Mouse (Mus musculus): ENCODE data around the gene Asb13. TPM values are rescaled to one million over a fixed set of nuclear protein-coding genes. Genes with fewer than 3 reads are reported as not detected.

Asb13 gene
- 11.3 to 47.5 TPM (median 22.3 TPM) in 3 replicates for total RNA-seq (2017)

DNA sequence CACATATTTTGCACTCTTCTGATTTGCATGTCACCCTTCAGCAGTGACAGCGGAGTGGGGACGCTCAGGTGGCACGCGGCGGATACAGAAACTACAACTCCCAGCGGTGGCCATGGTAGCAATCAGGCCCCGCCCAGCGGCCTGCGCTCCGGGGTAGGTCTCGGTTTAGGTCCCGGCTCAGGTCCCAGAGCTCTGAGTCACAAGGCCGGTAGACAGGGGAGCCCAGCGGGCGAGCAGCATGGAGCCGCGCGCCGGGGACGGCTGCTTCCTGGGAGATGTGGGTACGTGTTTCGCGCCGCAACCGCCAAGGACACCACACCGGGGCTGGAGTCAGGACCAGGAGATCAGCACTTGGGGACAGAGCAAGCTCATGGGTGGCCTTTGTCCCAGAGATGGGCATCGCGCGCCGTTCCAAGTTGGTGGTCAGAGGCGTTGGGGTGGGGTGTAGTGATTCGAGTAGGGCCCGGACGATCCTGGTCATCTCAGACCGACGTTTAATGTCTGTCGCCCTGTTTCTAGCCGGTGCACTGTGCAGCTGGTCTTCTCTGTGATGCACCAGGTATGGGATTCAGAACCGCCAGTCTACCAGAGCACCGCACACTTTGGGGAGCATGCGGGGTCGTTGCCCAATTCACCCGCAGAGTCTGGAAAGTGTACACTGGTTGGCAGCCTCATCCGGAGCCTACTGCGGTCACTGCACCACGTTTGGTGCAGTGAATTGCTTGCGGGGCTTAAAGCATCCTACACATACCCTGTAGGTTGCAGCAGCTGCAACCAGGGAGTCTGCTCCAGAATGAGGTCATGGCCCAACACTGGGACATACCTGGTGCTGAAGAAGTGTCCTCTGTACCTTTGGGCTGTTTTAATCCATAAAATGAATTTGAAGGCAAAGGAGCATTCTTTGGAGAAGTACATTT lies at the start of gene Asb13:
Asb13 (plus strand) TSS at position 138 of the 917 bp plus-strand sequence.
- ATAC-seq (replicated peaks; ENCODE audit: insufficient number of reproducible peaks, low FRiP score, low TSS enrichment, poor library complexity, severe bottlenecking), result peak; percentile 94

DNA sequence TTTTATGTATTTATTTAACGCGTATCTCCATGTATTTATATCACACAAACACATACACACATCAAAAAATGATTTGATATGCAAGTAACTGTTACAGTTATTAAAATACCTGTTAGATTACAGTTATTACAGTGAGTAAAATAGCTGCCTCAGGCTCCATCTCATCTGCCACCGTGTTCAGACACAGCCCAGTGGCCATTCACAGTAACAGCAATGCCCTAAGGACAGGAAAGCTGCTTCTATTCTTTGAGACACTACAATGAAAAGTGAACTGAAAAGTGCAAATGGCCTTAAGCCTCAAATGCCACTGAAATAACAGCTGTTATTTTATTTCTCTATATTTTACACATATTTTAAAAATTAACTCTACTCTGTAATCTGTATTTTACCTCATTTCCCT lies 43.0 kb upstream of the Asb13 start:
- ATAC-seq (replicated peaks; ENCODE audit: insufficient number of reproducible peaks, low FRiP score, low TSS enrichment, poor library complexity, severe bottlenecking), result no peak

DNA sequence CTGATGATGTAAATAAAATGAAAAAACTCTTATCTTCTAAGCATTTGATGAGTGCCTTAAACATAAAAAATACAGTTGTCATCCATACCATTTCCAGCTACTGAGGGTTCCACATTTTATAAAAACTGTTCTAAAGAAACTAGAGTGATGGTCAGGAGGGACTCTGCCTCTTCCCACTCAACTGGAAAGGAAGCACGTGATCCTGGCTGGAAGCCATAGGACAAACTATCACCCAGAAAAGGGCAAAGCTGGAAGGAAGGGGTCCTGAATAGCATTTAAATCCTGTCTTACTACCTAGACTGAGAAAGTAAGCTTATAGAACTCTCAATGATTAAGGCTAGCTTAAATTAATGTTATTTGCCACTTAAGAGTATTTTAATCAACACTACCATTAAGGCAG lies 39.5 kb upstream of the Asb13 start:
- ATAC-seq (replicated peaks; ENCODE audit: insufficient number of reproducible peaks, low FRiP score, low TSS enrichment, poor library complexity, severe bottlenecking), result no peak

DNA sequence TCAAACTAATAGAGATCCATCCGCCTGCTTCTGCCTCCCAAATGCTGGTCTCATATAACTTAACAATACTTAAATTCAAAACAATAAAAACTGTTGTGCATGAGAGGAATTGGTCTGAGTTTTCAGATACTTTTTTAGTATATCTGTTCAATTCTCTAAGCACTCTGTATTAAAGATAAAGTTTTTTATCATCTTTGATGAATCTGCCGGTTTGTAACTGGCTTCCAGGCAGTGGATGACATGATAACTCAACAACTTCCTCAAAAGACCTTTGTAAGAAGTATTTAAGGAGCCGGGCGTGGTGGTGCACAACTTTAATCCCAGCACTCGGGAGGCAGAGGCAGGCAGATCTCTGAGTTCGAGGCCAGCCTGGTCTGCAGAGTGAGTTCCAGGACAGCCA lies 37.6 kb upstream of the Asb13 start:
- no peak for ATAC-seq (replicated peaks; ENCODE audit: insufficient number of reproducible peaks, low FRiP score, low TSS enrichment, poor library complexity, severe bottlenecking)

DNA sequence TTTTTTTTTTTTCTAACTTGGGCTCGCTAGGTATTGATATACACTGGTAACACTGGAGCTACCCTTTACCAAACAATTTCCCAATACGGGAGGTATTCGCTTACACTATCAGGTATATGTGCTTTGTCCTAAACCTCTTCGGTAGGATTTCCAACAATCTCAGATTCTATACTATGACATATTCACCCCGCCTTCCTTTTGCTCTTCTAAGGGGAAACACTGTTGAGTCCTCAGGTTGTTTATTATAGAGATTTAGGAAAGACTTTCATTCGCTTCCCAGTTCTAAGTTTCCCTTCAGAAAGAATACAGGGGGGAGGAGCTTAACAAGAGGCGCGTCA lies 24.1 kb upstream of the Asb13 start:
- ATAC-seq (replicated peaks; ENCODE audit: insufficient number of reproducible peaks, low FRiP score, low TSS enrichment, poor library complexity, severe bottlenecking), result no peak

DNA sequence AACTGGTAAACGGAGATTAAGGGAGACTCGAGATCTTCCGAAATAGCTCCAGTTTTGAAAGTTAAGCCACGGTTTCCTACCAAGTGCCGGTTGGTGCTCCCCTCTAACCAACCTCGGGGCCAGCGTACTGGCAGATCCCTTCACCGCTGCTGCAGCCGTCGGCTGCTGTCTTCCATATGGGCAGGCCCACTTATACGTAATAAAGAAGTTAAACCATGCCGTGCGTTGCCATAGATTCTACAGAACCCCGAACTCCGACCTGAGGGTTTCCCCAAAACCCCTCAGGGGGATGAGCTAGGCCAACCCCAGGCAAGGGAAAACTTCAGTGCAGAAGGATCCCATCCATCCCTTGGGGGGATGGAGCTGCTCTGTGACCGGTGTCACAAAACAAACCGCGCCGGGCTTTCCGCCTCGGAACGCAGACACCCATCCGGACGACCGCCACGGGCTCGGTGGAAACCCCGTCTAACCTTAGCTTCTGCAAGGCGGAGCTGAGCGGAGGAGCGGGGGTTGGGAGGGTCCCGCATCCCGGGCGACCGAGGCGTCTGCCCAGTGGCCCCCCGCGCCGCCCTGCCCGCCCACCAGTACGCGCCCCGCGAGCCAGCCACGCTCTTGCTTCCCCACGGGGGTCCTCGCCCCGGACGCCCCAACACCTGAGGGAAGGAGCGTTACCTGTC lies 23.6 kb upstream of the Asb13 start:
- ATAC-seq (replicated peaks; ENCODE audit: insufficient number of reproducible peaks, low FRiP score, low TSS enrichment, poor library complexity, severe bottlenecking), result peak; percentile 14; the same call in 1 of the 2 replicates

DNA sequence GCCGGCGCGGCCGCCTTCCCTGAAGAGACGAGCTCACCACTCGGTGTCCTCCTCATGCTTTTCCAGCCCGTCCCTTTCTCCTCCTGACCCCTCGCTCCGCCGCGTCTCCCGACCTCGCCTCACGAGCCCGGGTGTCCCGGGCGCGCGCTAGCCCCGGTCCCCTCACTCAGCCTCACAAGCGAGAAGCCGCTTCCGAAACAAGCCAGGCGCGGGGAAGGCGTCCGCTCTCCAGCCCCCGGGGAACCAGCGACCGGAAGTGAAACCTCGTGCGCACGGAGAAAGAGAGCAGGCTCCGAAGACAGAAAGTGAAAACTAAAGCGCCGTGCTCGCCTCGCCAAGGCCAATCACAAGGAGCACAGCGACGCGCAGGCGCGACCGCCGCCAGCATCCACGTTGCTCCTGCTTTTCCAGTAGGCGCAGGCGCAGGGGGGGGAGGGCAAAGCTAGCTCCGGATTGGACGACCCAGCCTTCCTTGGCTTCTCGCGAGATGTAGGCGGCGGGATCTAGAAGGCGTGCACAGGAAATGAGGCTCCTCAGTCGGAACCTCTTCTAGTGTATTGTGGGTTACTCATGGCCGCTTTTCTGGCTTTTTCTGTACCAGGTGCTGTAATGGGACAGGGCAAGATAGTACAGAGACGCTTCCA lies 22.9 kb upstream of the Asb13 start, which contains the start of gene Fam208b:
Fam208b (minus strand) TSS at position 314 of the 644 bp plus-strand sequence.
- peak; percentile 99 for ATAC-seq (replicated peaks; ENCODE audit: insufficient number of reproducible peaks, low FRiP score, low TSS enrichment, poor library complexity, severe bottlenecking)

DNA sequence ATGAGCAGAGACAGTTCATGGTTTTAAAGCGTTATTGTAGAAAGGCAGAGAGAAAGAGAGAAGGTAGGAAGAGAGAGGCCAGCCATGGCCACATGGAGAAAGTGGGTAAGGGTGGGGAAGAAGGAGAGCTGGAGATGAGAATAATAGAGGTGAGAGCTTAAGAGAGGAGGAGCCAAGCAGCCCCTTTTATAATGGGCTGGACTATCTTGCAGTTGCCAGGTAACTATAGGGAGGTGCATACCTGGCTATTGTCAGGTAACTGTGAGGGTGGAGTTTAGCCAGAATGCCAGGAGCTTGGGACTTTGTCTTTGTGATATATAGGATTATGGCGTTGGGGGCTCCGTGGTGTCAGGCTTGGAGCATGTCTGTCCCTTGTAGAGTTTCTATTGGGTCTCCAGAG lies 6.7 kb upstream of the Asb13 start:
- ATAC-seq (replicated peaks; ENCODE audit: insufficient number of reproducible peaks, low FRiP score, low TSS enrichment, poor library complexity, severe bottlenecking), result no peak

DNA sequence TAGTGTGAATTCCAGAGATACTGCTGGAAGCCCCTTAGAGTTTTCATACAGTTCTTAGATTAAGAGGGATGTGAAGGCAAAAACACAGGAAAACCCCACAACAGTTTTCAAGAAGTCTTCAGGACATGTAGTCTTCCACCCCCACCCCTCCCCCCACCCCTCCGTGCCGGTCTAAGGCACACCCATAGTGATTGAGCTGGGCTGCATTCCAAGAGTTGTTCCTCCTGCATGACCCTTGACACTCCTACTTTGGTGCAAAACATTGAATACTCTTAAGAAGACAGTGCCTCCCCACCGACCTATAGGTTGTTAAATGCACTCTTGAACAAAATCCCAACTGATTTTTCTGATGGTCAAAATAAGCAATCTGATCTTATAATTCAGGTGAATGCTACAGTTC lies 5.7 kb upstream of the Asb13 start:
- ATAC-seq (replicated peaks; ENCODE audit: insufficient number of reproducible peaks, low FRiP score, low TSS enrichment, poor library complexity, severe bottlenecking), result no peak

DNA sequence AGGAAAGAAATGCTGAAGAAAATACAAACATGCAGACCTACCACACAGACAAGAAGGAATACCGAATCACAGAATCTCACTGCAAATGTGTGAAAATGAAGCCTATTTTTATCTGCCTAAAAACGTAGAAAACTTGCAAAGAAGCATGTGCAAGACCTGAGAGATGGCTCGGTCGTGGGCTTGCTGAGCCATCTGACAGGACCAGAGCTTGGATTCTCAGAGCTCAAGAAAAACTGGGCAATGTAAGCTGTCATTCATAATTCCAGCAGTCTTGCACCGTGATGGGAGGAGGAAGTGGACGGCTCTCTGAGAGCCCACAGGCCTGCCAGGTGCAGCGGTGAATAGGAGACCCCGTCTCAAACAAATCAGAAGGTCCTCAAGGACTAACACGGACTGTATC lies 1.3 kb upstream of the Asb13 start:
- no peak for ATAC-seq (replicated peaks; ENCODE audit: insufficient number of reproducible peaks, low FRiP score, low TSS enrichment, poor library complexity, severe bottlenecking)

DNA sequence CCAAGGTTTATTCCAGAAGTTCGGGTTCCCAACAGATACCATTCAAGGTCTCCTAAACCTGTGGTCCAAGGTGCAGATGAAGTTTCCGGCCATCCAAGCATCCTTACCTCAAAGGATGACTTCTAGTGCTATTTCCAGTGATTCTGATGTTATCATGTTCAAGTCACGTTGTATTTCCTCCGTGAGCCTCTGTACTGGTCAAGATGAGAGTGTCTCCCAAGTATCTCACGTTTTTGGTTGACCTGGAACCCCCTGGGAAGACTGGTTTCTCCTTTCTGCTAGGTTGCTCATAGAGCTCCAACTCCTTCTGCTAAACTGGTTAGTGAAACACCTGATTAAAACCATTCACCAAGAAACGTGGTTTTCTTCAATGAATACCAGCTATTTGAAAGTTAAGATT lies 701 bp upstream of the Asb13 start:
- ATAC-seq (replicated peaks; ENCODE audit: insufficient number of reproducible peaks, low FRiP score, low TSS enrichment, poor library complexity, severe bottlenecking), result no peak

DNA sequence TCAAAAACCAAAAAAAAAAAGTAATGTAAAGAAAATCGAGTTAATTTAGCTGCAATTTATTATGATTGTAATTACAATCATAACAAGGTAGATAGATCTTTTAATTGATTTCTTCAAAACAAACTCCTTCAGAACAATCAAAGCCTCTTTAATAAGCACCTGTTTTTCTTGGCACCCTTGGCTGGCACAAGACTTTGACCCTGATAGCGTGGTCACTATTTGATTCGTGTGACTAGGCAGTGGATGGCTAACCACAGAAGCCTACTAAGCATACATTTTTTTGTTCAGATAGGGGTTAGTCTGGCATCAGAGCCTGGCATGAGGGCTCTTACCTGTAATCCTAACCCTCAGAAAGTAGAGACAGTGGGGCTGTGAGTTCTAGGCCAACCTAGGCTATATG lies 1.2 kb downstream of the Asb13 start:
- no peak for ATAC-seq (replicated peaks; ENCODE audit: insufficient number of reproducible peaks, low FRiP score, low TSS enrichment, poor library complexity, severe bottlenecking)

DNA sequence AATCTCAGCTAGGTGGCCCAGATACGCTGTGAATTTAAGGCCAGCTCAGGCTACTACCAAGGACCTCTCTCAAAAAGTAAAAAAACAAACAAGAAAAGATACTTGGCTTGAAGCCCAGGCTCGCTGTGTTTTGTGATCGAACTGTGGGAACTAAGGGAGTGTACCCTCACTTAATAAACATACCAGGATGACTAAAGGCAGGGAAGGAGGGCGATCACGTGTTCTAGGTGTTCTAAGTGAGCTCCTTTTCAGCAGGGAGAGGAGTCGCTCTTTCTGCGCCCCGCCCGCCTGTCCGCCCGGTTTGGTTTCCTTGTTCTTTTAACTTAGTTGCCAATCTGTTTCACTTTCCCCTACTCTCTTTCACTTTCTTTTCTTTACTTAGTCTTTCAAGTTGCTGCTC lies 3.0 kb downstream of the Asb13 start:
- ATAC-seq (replicated peaks; ENCODE audit: insufficient number of reproducible peaks, low FRiP score, low TSS enrichment, poor library complexity, severe bottlenecking), result peak; percentile 67

DNA sequence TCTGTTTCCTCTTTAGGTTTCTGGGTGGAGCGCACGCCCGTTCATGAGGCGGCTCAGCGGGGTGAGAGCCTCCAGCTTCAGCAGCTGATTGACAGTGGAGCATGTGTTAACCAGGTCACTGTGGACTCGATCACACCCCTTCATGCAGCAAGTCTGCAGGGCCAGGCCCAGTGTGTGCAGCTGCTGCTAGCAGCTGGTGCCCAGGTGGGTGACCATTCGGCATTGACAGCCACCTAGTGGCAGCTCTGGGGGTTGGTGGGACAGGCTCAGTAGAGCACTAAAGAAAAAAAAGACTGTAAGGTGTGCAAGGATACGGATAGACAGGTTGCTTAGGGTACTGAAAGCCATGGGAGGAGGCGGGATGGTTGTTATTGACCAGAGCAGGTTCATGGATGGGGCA lies 8.2 kb downstream of the Asb13 start:
- ATAC-seq (replicated peaks; ENCODE audit: insufficient number of reproducible peaks, low FRiP score, low TSS enrichment, poor library complexity, severe bottlenecking), result peak; percentile 33; the same call in 1 of the 2 replicates

DNA sequence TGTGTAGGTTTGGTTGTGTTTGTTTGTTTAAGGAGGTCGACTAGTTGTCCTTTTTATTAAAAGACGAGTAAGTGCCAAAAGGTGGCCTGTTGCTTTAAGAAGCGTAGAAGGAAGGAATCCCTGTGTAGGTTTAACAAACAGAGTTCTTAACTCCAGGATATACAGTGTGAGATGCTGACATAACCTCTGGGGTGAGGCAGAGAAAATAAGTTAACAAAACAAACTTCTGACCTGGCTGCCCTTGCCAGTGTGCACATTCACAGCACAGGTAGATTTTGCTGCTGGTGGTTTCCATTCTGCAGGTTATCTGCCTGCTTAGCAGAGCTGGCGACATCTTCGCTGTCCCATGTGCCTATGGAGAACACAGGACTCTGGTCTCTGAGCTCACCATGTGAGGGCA lies 8.7 kb downstream of the Asb13 start:
- ATAC-seq (replicated peaks; ENCODE audit: insufficient number of reproducible peaks, low FRiP score, low TSS enrichment, poor library complexity, severe bottlenecking), result no peak

DNA sequence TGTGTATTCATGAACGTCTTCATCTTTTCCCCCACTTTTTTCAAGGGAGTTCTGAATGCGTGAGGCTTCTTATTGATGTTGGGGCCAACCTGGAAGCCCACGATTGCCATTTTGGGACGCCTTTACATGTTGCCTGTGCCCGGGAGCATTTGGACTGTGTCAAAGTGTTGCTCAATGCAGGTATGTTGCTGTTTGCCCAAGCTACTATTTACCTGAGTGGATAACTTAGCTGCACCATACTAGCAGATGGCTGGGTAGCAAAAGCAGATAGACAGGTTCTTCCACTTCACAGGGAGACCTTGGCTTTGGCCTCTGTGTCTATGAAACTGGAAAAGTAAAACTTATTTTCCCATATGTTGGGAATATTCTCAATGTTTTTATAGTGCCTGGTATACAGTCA lies 11.0 kb downstream of the Asb13 start:
- no peak for ATAC-seq (replicated peaks; ENCODE audit: insufficient number of reproducible peaks, low FRiP score, low TSS enrichment, poor library complexity, severe bottlenecking)

DNA sequence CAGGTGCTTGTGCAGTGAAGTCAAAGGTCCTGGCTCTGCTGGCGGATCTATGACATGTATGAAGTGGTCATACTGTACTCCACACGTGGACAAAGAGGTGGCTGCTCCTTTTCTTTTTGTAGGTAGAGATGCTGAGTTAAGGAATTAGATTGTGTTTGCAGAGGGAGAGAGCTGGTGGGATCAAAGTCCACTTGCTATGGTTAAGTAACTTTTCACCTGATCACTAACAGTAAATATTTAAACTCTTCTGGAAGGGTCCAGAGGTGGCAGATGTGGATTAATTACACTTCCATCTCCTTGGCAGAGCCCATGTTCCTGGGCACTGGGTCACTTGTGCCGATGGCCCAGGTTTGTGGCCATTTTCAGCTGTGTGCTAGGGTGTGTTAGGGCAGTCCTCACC lies 12.1 kb downstream of the Asb13 start:
- no peak for ATAC-seq (replicated peaks; ENCODE audit: insufficient number of reproducible peaks, low FRiP score, low TSS enrichment, poor library complexity, severe bottlenecking)

DNA sequence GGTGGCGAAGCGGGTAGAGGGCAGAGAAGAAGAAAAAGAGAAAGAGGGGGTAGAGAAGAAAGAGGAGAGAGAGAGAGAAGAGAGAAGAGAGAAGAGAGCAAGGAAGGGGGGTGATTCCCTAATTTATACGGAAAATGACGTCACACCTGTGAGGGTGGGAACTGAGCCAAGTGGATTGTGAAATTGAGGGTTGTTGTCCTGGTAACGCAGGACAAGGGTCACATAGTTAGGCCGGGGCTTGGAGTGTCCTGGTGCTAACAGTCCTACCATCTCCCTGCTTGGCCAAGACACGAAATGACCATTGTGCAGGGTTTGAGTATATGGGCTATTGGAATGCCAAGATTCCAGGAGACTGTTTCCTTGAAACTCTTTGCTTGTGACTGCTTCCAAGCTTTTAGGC lies 12.7 kb downstream of the Asb13 start:
- no peak for ATAC-seq (replicated peaks; ENCODE audit: insufficient number of reproducible peaks, low FRiP score, low TSS enrichment, poor library complexity, severe bottlenecking)

DNA sequence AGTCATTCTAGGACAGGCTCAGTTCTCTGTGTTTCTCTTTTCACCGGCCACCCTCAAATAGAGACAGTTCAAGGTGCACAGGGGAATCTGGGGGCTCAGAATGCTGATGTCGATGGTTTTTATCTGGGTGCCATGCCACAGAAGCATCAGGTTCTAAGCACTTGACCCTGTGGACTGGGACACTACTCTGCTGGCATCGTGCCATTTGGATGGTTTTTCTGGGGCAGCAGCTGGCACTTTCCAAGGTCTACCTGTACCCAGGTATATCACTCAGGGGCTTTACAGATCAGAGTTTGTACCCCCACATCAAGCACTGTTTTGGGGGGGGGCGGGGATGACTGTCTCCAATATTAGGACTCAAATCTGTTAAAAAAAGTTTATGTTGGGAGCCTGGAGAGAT lies 16.7 kb downstream of the Asb13 start:
- ATAC-seq (replicated peaks; ENCODE audit: insufficient number of reproducible peaks, low FRiP score, low TSS enrichment, poor library complexity, severe bottlenecking), result no peak

DNA sequence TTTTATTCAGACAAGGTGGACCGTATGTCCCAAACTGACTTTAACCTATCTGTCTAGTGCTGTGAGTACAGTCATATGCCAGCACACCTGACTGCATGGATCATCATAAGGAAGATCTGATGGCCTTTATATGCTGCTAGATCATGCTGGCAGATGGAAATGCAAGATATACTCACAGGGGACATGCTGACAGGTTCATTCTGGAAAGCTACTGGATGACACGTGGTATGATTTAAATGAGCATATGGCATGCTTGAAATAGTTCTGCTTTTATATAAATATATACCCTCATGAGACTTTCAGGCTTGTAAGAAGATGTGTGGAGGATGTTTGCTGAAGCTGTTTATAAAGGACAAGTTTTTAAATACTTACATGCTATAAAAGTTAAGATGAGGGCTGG lies 20.6 kb downstream of the Asb13 start:
- no peak for ATAC-seq (replicated peaks; ENCODE audit: insufficient number of reproducible peaks, low FRiP score, low TSS enrichment, poor library complexity, severe bottlenecking)

All from monocyte, adult 5-6 weeks (primary cell).